Mouse (Mus musculus) spleen, adult 2 months (tissue): ENCODE results near the gene Fbxo3.

Experiments
- CTCF ChIP-seq: fragments of 200-500 bp; IDR thresholded peaks from 2 replicates; pipeline ENCODE4 v1.5.1; 2011; ENCODE audit warnings: mild to moderate bottlenecking, inconsistent platforms; ENCODE audit not compliant: insufficient read depth, insufficient read length, insufficient replicate concordance; ENCODE audit errors: extremely low read depth
- POLR2A ChIP-seq: fragments of 200-500 bp; IDR thresholded peaks from 2 replicates; pipeline ENCODE4 v1.6.1; 2011; ENCODE audit warnings: low read depth, low read length, inconsistent platforms

DNA sequence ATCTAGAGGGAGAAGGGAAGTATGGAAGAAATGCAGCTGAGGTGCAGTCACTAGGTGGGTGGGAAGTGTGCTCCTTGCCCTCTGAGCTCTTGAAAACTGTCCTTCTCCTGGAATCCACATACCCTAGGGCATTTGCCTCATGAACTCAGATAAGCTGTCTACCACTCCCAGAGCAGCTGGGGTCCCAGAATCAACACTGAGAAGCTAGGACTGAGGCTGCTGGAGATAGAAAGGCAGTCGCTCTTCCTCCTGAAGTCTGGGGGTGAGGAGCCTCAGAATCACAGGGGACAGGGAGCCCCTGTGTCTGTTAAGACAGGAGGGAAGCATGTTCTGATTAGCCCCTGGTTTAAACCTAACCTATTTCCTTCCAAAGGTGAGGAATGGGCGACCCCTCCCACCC, 82.0 kb downstream of the Fbxo3 start:
- TF ChIP-seq CTCF (no peak), POLR2A (no peak)
